Mouse (Mus musculus): ENCODE measurements around the gene Astn2.

Gene Astn2

GRCm38 (mm10) chr4:66404201-66404711, at the start of gene Astn2:
Astn2 (minus strand) TSS chr4:66404611.
- no peak for DNase-seq

DNA sequence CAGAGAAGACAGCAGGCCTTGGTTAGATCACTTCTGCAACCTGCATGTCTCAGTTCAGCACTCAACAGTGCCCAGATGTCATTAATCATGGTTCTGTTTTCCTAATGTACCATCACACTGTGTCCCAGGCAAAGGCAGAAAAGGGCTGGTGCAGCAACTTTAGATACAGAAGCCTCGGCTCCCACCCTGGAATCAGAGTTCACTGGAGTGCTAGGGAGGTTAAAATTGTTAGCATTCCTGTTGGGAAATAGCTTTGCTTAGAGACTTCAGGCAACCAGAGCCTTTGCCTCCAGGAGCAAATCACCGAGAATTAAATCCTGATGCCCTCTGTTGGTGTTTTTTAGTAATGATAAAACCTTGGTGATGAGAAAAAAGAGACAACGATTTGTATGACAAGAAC, 45.7 kb upstream of the Astn2 start:
- DNase-seq = peak; percentile 8

- DNase-seq = no peak
Measured at GRCm38 (mm10) chr4:66431256-66431655, 26.8 kb upstream of the Astn2 start.

DNA sequence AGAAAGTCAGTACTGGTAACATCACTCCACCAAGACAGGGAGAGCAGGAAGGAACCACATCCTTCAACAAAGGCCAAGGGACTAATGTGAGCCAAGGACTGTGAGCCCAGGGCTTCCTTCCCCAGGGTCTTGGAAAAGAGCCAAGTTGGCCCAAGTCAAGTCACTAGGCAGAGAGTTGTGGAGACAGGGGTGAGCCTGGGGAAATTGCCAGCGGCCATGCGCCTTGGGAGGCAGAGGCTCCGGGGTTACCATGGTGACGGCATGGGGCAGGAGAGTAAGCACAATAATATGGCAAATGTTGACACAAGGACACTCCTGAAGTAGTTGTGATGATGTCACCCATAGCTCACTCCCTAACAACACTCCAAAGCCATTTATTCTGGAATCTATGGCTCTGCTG, 21.4 kb upstream of the Astn2 start:
- DNase-seq = peak; percentile 44

GRCm38 (mm10) chr4:66414778-66415177, 10.4 kb upstream of the Astn2 start:
- no peak for DNase-seq

GRCm38 (mm10) chr4:66405086-66405485, 675 bp upstream of the Astn2 start:
- no peak for DNase-seq

GRCm38 (mm10) chr4:66403708-66404200, 657 bp downstream of the Astn2 start:
- DNase-seq = no peak

DNA sequence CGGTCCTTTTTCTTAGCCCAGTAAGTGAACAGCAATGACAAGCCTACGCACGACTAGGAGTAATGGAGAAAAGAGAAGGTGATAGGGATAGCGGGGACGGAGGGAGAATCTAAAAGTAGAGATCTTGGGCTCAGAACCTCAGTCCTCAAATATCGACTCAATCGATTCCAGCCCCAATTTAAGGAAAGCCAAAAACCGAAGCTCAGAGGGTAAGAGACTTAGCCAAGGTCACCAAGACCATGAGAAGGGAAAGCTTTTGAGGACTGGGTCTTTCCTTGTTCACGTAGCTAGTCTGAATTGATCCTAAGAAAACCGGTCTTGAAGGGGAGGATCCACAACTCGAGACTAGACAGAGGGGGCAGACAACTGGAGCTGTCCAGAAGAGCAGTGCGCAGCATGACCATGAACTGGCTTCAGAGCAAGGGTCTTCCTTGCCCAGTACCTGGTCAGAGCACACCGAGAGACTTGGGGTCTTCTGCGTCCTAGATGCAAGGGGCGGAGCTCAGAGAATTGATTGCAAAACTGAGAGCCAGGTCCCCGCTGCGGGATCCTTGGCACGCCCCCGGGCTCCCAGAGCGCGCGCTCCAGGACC, 1.2 kb downstream of the Astn2 start:
- no peak for DNase-seq

DNA sequence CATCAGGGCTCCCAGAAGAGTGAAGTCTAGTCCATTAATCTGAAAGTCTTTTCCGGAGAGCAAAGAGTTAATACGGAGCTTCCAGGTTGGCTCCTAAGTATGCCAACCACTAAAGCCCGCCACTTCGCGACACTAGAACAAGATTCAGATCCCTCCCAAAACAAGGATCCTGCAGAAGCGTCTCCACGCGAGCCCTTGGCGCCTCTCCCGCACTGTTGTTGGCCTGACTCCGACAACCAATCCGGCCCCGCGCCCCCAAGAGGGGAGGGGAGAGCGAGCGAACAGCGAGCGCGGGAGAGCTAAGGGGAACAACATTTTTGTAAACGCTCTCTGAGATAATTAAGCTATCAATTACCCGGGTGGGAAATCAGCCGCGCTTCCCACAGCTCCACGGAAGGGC, 1.8 kb downstream of the Astn2 start:
- peak; percentile 12 for DNase-seq

DNA sequence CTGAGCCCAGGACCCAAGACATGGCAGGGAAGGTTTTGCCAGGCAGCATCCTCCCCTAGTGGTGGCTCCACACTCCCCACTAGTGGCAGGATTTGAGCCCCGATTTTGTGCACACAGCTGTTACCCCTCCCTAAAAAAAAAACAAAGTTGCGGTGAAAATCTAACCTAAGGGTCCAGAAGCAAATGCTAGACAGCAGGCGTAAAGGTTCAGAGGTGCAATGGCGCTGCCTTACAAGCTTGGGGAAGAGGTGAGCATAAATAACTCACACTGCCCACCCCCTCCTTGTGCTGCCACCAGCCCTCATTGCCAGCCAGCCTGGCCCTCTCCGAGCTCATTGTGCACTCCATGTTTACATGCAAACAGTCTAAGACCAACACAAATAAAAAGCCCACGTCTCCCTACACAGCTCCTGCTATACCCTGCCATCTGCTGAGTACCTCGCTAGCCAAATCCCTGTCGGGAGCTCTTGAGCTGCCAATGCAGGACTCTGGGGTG, 3.2 kb downstream of the Astn2 start:
- DNase-seq = no peak

DNA sequence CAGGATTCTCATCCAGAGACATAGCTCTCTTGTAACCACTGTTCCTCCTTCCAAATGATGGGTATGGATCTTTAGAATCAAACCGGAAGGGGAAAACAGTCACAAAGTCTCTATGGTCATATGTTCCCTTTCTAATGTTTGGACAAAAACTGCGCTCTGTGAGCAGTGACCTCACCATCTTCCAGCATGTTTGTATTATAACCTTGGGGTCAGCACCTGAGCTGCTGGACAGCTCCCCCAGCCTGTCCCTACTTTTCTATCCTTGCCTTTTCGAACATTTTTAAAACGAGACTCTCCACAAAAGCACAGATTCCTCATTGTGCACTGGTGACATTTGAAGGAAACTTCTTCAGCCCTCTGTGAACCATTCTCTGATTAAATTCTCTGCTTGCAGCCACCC, 5.3 kb downstream of the Astn2 start:
- DNase-seq = no peak

DNA sequence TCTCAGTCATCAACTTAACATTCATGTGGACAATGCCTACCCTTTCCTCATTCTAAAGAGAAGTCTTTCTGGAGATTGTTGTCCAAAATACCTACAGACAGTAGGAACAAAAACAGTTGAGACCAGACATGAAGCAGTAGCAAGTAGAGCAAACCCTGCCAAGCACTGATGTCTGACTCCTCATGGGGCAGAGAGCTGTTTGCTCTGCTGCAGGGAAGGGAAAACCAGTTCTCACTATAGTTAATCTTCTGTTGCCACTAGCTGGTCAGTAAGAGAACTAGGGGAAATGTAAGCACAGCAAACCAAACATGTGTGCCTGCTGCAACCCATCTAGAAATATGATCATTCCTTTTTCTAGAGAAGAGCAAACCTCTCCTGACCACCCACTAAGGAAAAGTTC, 7.2 kb downstream of the Astn2 start:
- no peak for DNase-seq

DNA sequence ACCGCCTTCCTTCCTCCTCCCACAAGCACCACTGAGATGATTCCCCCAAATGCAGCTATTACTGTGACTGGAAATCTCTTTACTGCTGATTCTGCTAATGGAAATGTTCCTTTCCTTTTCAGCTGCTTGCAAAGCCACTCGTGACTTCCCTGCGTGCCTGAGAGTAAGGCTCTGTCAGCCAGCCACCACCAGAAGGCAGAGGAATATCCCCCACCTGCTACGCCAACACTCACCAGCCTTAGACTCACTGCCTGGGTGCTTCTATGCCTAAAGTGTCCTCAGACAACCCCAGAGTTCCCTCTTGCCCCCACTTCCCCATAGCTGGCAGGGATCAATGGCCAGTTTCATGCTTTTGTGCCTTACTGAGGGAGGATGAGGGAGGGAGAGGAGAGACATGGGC, 11.1 kb downstream of the Astn2 start:
- no peak for DNase-seq

- DNase-seq = no peak
Measured at GRCm38 (mm10) chr4:66390480-66390879, 13.9 kb downstream of the Astn2 start.

DNA sequence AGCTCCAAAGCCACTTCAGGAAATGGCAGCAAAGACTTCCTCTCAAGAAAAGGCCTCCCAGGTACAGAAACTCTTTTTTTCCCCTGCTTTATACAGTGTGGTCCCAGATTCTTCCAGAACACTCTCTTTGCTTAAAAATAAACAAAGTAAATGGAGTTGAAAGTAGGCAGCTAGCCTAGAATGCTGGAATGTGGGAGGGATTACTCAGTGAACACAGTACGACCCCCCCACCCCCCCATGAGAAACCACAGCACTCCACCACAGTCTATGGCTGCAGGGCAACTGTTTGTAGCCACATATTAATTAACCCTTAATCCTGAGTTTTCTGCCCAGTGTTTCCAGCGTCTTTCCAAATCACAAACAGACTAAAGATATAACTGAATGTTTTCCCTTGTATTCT, 25.8 kb downstream of the Astn2 start:
- no peak for DNase-seq

- peak; percentile 30 for DNase-seq
Measured at GRCm38 (mm10) chr4:66370557-66371071, 33.8 kb downstream of the Astn2 start.

DNA sequence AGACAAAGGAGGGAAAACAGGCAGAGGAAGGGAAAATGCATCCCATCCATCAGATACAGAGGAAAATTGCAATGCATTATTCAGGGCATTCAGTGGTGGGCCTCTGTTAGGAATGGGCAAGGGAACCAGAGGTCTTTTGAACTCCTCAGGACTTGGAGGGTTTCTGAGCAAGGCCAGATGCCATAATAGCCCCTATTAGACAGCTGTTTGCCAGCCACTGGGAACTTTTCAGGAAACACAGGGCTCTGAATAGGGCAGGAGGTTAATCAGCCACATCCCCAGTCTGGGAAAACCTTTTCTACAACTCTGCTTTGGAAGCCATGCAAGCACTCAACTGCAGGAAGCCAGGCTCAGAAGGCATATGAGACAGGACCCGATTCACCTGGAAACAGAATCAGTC, 38.9 kb downstream of the Astn2 start:
- no peak for DNase-seq

DNA sequence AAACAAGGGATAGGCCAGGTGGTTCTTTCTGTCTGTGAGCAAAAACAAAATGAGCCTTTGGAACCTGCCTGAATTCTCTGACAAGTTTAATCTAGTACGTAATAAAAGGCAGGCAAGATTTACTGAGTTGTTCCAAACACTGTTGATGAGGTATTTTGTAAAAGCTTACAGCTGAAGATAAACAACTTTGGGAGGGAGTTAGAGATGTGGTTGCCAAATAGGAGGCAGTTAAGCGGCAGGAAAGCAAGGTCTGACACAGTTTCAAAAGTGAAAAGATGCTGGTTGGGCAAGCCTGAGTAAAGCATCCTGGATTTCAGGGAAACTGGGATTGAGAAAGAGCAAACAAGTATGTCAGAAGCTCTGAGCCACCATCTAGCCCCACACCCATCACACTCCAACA, 59.8 kb downstream of the Astn2 start:
- peak; percentile 33 for DNase-seq

- DNase-seq = no peak
Measured at GRCm38 (mm10) chr4:66337443-66337842, 67.0 kb downstream of the Astn2 start.

DNA sequence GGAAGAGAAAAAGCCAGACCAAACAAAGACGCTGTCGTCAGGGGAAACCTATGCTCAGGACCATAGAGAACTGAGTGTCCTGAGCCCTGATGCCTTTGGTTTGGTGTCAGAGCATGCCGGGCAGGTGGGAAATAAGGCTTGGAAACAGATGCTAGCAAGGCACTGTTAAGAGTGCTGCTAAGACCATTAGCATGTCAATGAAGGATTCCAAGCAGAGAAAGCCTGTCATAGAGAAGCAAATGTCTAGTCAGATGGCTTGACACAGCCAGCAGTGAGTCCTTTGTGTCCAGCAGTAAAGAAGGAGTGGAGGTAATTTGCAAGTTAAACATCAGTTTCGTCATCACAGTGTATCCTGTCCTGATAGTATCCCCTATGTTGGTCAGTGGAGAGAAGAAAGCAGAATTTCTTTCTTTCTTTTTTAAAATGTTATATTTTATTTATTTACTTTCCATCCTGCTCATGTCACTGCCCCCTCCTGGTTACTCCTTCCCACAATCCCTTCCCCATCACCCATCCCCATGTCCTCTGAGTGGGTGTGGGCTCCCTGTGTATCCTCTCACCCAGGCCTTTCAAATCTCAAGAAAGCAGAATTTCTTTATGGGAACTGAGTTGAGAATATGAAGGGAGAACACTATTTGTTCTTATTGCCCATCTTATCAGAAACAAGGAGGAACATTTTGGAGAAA, 73.7 kb downstream of the Astn2 start:
- DNase-seq = no peak

DNA sequence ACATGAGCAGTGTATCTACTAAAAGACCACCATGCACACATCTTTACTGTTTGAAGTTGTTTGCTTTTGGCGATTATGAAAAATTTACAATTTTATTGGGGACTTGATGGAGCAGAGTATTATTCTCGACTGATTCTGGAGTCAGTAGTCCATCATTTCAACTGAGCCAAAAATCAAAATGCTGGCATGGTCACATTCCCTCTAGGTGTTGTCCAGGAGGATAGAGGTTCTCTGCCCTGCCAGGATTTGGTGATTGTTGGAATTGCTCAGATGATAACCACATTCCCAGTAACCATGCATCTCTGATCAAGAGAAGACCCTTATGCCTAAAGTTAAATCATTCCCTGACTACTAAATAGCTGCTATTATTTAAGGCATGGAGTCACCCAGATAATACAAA, 83.4 kb downstream of the Astn2 start:
- no peak for DNase-seq

DNA sequence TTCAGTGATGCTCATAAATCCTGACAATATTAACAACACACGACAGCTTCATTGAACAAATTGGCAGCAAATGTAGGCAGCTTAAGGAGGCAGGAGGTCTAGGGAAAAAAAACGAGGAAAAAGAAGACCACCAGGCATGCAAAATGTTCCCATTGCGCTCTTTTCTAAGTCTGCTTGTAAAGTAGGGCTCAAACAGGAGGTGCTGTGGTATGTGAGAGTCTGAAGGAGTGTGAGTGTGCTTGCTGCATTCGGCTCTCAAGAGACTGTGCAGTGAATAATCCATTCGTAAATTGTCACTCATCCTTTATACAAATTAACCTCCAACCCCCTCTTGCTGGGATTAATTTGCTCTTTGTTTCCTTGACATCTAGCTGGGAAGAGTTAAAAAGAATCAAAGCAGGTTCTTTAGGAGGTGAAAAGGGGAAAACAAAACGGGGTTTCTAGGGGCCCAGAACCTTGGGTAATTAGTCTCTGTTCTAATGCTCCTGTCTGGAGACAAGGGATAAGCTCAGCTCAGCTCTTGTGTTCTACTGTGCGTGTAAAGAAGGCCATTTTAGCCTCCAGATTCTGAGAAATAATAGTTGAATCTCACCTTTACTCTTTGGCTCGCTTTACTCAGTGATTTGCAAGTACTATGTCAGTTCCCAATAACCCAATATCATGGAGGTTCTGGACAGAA, 89.5 kb downstream of the Astn2 start:
- DNase-seq = no peak

- DNase-seq = peak; percentile 24
Measured at GRCm38 (mm10) chr4:66312733-66313132, 91.7 kb downstream of the Astn2 start.

All from lung, postnatal 36 days (tissue).